Mouse (Mus musculus) heart, embryonic 16.5 days (tissue): ENCODE measurements around the gene Rgs19. TPM values are rescaled to one million over a fixed set of nuclear protein-coding genes. Genes with fewer than 3 reads are reported as not detected.

Experiments used
- ATAC-seq: fragments of 200-750 bp; cut with Nextera tagmentation; replicated peaks from 2 replicates; pipeline ENCODE4 v1.8.0; 2017; ENCODE audit warnings: moderate number of reproducible peaks; ENCODE audit not compliant: insufficient read depth, low FRiP score; ENCODE audit errors: extremely low read depth
- H3K27ac ChIP-seq: fragments of 300-500 bp; sonication (generic); 2 replicates; pipeline ENCODE4 v1.5.1; 2014; ENCODE audit warnings: mild to moderate bottlenecking, low read length, control low read depth, moderate library complexity
- H3K27me3 ChIP-seq: fragments of 300-500 bp; sonication (generic); 2 replicates; pipeline ENCODE4 v1.6.1; 2014; ENCODE audit warnings: low read length, mixed read lengths; ENCODE audit not compliant: control insufficient read depth, insufficient read depth
- H3K36me3 ChIP-seq: fragments of 300-500 bp; sonication (generic); 2 replicates; pipeline ENCODE4 v1.6.1; 2014; ENCODE audit not compliant: control insufficient read depth, insufficient read depth
- H3K4me1 ChIP-seq: fragments of 300-500 bp; sonication (generic); 2 replicates; pipeline ENCODE4 v1.6.1; 2014; ENCODE audit warnings: low read length, mixed read lengths; ENCODE audit not compliant: control insufficient read depth, insufficient read depth
- H3K4me2 ChIP-seq: fragments of 300-500 bp; sonication (generic); 2 replicates; pipeline ENCODE4 v1.6.1; 2014; ENCODE audit warnings: low read depth, mild to moderate bottlenecking, control low read depth, low read length
- H3K4me3 ChIP-seq: fragments of 300-500 bp; sonication (generic); 2 replicates; pipeline ENCODE4 v1.5.1; 2014; ENCODE audit warnings: mild to moderate bottlenecking, control low read depth, low read length
- H3K9ac ChIP-seq: fragments of 300-500 bp; sonication (generic); 2 replicates; pipeline ENCODE4 v1.6.1; 2014; ENCODE audit warnings: low read length, control low read depth
- H3K9me3 ChIP-seq: fragments of 300-500 bp; sonication (generic); replicated peaks from 2 replicates; pipeline ENCODE4 v1.6.1; 2016; ENCODE audit warnings: low read length; ENCODE audit not compliant: control insufficient read depth
- WGBS: fragments of 180-500 bp; shearing (Covaris S2); extraction: QIAGEN DNeasy Blood & Tissue Kit; methylation state at CpG from one replicate; pipeline ENCODE4 v1.1.7; 2014; 5-methylcytosine and 5-hydroxymethylcytosine counted together
- polyA plus RNA-seq: library from polyadenylated mRNA; unstranded; fragments of >200 nt; fragmentation: Nextera tagmentation; extraction: Ambion mirVana; gene quantifications from 2 replicates; pipeline ENCODE4 v1.2.1, GENCODE M21; 2015

Rgs19 gene
- polyA plus RNA-seq, 1 experiment from 2014 or later = 40.2 TPM

DNA sequence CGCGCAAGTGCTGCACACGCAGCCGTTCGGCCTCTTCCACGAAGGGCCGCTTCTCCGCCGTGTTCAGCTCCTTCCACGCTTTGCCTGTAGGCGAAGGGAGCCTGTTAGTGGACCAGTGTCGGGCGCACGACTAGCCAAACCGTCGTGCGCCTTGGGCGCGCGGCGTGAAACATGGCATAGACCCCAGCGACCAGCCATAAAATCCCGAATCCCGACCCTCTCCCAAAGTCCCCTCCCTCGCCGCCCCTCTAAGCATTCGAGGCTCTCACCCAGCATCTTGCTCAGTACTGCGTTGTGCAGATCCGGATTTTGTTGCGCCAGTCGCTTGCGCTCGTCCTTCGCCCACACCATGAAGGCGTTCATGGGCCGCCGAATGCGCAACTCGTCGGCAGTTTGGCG is 22.9 kb downstream of the Rgs19 start:
- Histone ChIP-seq H3K4me3 (peak overlapping the region; percentile 60), H3K27ac (peak overlapping the region; percentile 58), H3K9ac (peak overlapping the region; percentile 72), H3K9me3 (no peaks in the 10 kb centered on the region), H3K36me3 (no peaks in the 10 kb centered on the region), H3K27me3 (peaks cover 49% of the 10 kb centered on the region), H3K4me2 (peak overlapping the region; percentile 70), H3K4me1 (peaks cover 17% of the 10 kb centered on the region)
- ATAC-seq = no peak
- WGBS = 1% methylated on average over 41 of the region's 41 CpGs

DNA sequence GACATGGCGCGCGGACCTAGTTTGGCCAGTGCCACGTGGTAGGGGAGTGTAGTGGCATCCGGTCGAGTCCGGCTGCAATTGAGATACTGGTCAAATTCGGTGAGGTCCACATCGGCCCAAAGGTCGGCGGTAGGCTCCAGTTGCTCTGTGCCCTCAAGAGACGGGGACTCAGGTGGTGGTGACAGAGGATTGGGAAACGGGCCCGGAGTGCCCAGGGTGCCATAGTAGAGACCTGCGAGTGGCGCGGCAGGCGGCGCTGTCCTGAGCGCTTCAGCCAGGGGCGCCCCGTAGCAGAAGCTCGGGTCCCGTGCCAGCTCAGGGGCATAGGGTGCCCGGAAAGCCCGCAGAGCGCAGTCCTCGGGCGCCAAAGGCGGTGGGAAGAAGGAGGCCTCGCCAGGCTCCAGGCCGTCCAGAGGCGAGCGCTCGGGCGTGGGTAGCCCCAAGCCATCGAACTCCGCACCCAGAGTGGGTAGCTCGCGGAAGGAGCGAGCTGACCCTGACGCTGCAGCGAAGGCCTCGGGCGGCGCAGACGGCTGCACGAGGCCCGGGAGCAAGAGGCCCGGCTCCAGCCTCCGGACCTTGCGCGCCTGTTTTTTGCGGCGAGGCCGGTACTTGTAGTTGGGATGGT is 23.4 kb downstream of the Rgs19 start:
- H3K4me3 ChIP-seq = peak overlapping the region; percentile 60
- peak overlapping the region; percentile 70 for H3K4me2 ChIP-seq
- no peaks in the 10 kb centered on the region for H3K36me3 ChIP-seq
- H3K9me3 ChIP-seq = no peaks in the 10 kb centered on the region
- WGBS = 4% methylated on average over 56 of the region's 56 CpGs
- ATAC-seq = no peak
- peak overlapping the region; percentile 58 for H3K27ac ChIP-seq
- H3K4me1 ChIP-seq = peaks cover 14% of the 10 kb centered on the region
- H3K9ac ChIP-seq = peak overlapping the region; percentile 72
- H3K27me3 ChIP-seq = peaks cover 49% of the 10 kb centered on the region

DNA sequence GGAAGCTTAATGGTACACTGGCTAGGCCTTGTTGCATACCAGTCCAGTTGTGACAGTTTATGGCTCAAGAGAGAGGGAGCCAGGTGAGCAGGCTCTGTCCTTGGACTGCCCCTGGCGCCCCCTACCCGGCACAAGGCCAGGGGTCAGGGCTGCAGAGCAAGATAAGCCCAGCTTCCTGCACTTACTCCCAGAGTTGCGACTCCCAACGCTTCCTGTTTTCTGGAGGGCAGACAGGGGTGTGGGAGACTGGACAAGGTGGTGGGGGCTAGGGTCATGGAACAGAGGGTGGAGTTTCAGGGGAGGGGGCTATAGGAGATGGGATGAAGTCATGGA is 30.5 kb downstream of the Rgs19 start:
- Histone ChIP-seq H3K27me3 (no peaks in the 10 kb centered on the region), H3K36me3 (no peaks in the 10 kb centered on the region), H3K4me3 (no peak overlapping the region), H3K9ac (no peak overlapping the region), H3K4me1 (0 out of 2 replicates have a peak, but pooled peaks cover 7% of the 10 kb centered on the region), H3K27ac (peak overlapping the region; percentile 85), H3K9me3 (no peaks in the 10 kb centered on the region), H3K4me2 (no peak overlapping the region)
- ATAC-seq = peak; percentile 71
- WGBS = 18% methylated on average over 4 of the region's 4 CpGs

DNA sequence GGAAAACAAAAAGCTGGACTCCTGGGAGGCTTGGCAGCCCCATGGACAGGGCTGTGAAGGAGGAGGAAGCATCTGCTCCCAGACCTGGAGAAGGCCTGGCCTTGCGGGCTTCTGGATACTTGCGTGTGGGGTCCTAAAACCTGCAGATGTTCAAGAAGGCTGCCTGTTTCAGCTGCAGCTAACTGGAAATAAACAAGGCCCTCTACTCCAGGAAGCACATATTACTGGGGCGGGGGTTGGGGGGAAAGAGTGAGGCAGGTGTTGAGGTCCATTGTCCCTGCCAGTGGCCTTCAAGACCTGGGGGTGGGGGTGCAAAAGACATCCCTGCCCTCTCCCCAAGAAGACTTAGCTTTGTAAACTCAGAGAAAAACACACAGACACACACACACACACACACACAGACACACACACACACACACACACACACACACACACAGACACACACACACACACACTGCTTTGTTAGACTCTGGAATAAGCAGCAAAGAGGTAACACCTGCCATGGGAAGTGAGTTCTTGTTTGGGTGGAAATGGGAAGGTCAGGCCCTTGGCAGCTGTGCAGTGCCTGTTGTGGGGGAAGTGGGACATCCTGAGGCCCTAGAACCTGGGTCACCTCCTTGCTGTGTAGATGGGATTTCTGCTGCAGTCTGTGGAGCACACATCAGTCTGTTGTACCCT is 31.0 kb downstream of the Rgs19 start:
- Histone ChIP-seq H3K27ac (peak overlapping the region; percentile 85), H3K36me3 (no peaks in the 10 kb centered on the region), H3K4me2 (no peak overlapping the region), H3K9me3 (no peaks in the 10 kb centered on the region), H3K4me3 (no peak overlapping the region), H3K27me3 (no peaks in the 10 kb centered on the region), H3K4me1 (0 out of 2 replicates have a peak, but pooled peaks cover 7% of the 10 kb centered on the region), H3K9ac (no peak overlapping the region)
- 81% methylated on average over 3 of the region's 3 CpGs for WGBS
- peak; percentile 26 for ATAC-seq

DNA sequence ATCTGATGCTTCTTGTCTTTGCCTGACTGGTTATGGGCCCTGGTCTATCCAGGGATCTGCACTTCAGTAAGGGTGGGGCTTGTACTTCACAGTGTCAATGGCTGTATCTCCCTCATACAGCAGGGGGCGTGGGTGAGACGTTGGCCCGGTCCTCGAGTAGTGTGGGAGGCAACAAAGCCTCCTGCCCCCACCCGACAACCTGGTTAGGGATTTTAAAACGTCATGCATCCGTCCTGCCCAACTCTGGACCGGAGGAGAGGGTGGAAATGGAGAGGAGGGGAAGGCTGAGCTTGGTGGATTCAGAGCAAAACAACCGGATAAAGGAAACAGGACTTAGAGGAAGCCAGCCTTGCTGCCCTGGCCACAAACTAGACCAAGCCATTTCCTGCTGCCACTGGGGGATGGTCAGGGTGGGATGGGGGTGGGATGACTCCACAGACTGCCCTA is 34.1 kb downstream of the Rgs19 start:
- peak; percentile 82 for ATAC-seq
- no peak overlapping the region for H3K4me3 ChIP-seq
- peak overlapping the region; percentile 10; the same call in 1 of the 2 replicates for H3K4me2 ChIP-seq

DNA sequence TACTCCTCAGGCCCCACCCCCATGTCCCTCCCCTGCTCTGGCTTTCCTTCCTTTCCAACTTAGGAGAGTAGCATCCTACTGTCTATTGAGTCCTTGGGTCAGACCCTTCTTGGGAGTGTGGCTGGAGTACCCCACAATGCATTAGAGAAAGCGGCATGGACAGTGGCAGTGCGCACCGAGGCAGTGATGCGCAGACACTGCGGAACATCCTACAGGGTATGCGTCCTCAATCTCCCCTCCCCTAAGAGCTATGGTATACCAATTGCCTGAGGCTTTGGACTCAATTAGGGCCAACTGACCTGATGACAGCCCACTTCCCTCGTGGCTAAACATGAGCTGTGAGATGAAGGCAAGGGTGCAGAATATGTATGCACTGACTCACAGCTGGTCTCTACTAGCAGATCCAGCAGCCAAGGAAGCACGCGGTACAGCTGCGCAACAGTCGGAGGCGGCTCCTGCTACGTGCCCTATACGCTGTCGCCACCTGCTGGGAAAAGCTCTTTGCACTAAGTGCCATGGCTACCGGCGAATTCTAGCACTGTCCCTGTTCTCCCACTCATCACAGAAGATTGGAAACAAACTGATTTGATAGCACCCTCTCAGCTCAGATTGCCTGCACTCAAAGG is 34.7 kb downstream of the Rgs19 start:
- no peak overlapping the region for H3K4me3 ChIP-seq
- no peaks in the 10 kb centered on the region for H3K9me3 ChIP-seq
- 31% methylated on average over 17 of the region's 17 CpGs for WGBS
- H3K36me3 ChIP-seq = peaks cover 14% of the 10 kb centered on the region
- peak overlapping the region; percentile 47 for H3K27ac ChIP-seq
- H3K4me1 ChIP-seq = 0 out of 2 replicates have a peak, but pooled peaks cover 9% of the 10 kb centered on the region
- no peaks in the 10 kb centered on the region for H3K27me3 ChIP-seq
- H3K9ac ChIP-seq = no peak overlapping the region
- ATAC-seq = peak; percentile 24
- H3K4me2 ChIP-seq = peak overlapping the region; percentile 10; the same call in 1 of the 2 replicates

More for the DNA sequence above, 34.1 kb downstream of the Rgs19 start:
- Histone ChIP-seq H3K27me3 (no peaks in the 10 kb centered on the region), H3K27ac (peak overlapping the region; percentile 58), H3K4me1 (0 out of 2 replicates have a peak, but pooled peaks cover 9% of the 10 kb centered on the region), H3K36me3 (peaks cover 13% of the 10 kb centered on the region), H3K9me3 (no peaks in the 10 kb centered on the region), H3K9ac (no peak overlapping the region)
- 5% methylated on average over 9 of the region's 9 CpGs for WGBS

DNA sequence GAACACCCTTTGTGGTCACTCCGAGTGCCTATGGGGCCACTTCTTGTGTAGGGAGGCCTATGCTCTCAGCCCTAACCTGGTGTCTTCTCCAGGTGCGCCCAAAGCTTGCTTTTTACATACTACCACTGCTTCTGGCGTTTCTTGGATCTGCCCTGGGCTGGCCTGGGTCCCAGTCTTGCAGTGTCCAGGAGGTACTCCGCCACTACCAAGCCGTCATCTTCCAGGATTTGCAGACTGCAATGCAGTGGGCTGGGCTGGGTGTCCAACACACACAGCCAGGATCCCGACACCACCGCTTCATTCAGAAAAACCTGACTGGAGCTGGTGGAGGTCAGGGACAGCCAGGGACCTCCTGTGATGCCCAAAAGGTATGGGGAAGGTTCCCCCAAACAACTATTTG is 35.2 kb downstream of the Rgs19 start:
- WGBS = 83% methylated on average over 7 of the region's 7 CpGs
- Histone ChIP-seq H3K4me2 (no peak overlapping the region), H3K4me3 (no peak overlapping the region), H3K9me3 (no peaks in the 10 kb centered on the region), H3K27ac (peak overlapping the region; percentile 47; the same call in 1 of the 2 replicates), H3K4me1 (peaks cover 14% of the 10 kb centered on the region), H3K9ac (no peak overlapping the region), H3K27me3 (no peaks in the 10 kb centered on the region), H3K36me3 (peaks cover 14% of the 10 kb centered on the region)
- ATAC-seq = no peak

DNA sequence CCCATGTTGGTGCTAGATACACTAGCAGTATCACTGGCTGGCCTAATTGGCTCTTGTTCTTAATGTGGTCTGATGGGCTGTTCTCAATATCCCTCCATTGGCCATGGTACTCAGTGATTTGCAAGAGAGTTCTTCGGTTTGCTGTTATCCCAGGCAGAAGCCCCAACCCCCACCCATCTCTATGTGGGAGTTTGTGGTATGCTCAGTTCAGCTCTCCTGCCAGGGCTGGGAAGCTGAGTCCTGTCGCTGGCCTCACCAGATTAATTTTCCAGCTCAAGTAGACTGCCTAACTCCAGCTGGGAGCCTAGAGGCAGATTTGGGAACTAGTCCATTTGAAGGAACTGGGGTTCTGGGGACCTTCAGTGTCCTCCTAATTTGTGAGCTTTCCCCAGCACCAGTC is 36.3 kb downstream of the Rgs19 start:
- Histone ChIP-seq H3K27ac (no peak overlapping the region), H3K9me3 (no peaks in the 10 kb centered on the region), H3K27me3 (no peaks in the 10 kb centered on the region), H3K36me3 (peaks cover 22% of the 10 kb centered on the region), H3K9ac (no peak overlapping the region), H3K4me1 (peaks cover 14% of the 10 kb centered on the region), H3K4me2 (no peak overlapping the region), H3K4me3 (no peak overlapping the region)
- ATAC-seq = no peak
- 37% methylated on average over 2 of the region's 2 CpGs for WGBS

DNA sequence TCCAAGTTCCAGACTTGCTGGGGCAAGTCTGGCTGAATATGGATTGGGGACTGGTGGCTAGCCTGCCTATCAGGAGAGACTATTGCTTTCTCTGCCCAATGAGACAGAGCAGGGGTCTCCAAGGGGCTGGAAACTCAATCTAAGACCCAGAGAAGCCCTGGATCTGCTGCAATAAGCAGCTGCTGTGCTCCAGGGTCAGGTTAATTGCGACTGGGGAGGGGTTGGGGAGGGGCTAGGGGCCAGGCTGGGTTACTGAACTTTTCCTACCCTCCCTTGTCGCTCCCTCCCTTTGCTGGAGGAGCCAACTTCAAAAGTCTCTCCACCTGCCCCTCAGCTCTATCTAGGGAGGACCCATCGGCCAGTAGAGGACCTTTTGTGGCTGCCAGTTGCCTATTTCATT is 37.0 kb downstream of the Rgs19 start, which contains the start of gene Gm29797:
Gm29797 (plus strand) TSS at position 301 of the 400 bp plus-strand sequence.
- peaks cover 28% of the 10 kb centered on the region for H3K36me3 ChIP-seq
- WGBS = 75% methylated on average over 3 of the region's 3 CpGs
- H3K9ac ChIP-seq = no peak within 1 kb of the TSS
- H3K9me3 ChIP-seq = no peaks in the 10 kb centered on the region
- no peak within 1 kb of the TSS for H3K4me2 ChIP-seq
- H3K27ac ChIP-seq = no peak within 1 kb of the TSS
- peaks cover 14% of the 10 kb centered on the region for H3K4me1 ChIP-seq
- no peak for ATAC-seq
- no peaks in the 10 kb centered on the region for H3K27me3 ChIP-seq
- H3K4me3 ChIP-seq = no peak within 1 kb of the TSS
